Mouse (Mus musculus) liver, postnatal 0 days (tissue): ENCODE results near the gene Rad50.

Experiments
- CTCF ChIP-seq: sonication (generic); IDR thresholded peaks from 2 replicates; pipeline ENCODE4 v1.5.1; 2016; ENCODE audit warnings: antibody characterized with exemption, low read depth
- EP300 ChIP-seq: IDR thresholded peaks from 2 replicates; pipeline ENCODE4 v1.6.1; 2016; ENCODE audit warnings: antibody characterized with exemption, low read depth, mild to moderate bottlenecking

- TF ChIP-seq CTCF (no peak), EP300 (no peak)
These were observed 87.0 kb downstream of the Rad50 start for GRCm38 (mm10) chr11:53620094-53620493.
